Mouse (Mus musculus): ENCODE data around the gene Ppp4r1.

The Ppp4r1 gene

DNA sequence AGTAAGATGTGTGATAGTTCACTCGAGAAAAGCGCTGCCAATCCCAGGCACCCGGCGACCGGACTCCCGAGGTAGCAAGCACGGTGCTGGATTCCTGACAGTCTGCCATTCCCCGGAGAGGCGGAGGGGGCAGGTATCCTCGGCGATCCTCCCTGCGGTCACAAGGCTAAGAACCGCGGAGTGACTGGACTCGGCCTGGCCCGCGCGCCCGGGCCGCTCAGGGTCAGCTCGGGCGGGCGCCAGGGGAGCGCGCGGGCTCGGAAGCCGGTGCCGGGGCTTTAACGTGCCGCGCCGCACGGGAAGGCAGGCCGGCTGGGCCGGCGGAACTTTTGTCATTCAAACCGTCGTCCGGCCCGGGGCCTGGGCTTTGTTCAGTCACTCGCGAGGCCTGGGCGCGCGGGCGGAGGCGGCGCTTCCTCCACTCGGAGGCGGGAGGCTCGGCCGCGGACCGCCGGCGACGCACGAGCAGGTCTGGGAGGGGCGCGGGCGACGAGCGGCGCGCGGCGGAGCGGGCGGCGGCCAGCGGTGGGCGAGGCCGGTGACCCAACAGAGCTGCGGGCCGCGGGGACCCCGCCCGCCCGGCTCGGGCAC is at the start of gene Ppp4r1:
Gene Ppp4r1 (plus strand): TSS at position 23 of the 591 bp plus-strand sequence.
- DNase-seq = peak; percentile 75

DNA sequence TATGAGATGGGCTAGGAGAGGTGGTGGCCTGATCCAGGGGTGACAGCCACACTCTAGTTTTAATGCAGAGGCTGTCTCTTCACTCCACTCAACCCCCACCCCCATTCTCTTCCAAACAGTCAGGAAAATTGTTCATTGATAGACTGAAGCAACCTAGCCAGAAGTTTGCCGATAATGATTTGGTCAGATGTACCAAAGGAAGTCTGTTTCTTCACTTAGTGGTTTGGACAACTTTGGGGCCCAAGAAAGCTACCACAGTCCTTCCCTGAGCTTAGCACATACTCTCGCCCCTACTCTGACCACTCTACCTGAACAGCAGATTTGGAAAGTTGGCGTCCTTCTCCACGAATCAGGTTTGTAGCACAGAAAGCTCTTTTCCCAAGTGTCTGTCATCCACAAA is 49.7 kb upstream of the Ppp4r1 start:
- DNase-seq = no peak

DNA sequence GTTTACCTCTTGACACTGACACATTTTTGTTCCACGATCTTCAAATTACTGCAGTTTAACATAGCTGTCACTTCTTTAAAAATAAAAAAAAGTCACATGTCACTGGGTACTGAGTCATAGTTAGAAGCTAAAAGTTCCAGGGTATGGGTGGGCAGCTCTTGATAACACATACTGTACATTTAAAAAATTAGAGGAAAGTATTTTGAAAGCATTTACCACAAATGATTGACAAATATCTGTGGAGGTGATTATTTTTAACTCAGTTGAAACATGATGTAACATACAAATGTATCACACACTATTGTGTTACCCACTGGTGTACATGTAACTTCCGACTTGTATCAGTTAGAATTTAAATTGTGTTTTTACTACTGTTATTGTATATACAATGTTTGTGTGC is 47.3 kb upstream of the Ppp4r1 start:
- DNase-seq = no peak

DNA sequence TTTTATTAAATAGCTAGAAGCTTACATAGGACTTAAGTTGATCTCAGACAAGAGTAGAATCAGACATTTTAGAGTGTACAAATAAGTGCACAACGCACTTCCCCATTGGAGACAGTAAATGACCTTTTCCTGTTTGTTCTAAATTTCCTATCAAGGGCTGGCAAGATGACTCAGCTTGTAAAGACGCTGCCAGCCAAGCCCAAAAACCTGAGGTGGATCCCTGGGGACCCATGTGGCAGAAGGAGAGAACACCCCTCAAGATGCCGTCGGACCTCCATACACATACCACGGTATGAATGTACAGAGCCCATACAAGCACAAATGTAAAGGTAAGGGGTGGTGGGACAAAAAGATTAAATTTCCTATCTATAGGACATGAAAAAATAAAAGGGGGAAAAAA is 45.2 kb upstream of the Ppp4r1 start:
- no peak for DNase-seq

DNA sequence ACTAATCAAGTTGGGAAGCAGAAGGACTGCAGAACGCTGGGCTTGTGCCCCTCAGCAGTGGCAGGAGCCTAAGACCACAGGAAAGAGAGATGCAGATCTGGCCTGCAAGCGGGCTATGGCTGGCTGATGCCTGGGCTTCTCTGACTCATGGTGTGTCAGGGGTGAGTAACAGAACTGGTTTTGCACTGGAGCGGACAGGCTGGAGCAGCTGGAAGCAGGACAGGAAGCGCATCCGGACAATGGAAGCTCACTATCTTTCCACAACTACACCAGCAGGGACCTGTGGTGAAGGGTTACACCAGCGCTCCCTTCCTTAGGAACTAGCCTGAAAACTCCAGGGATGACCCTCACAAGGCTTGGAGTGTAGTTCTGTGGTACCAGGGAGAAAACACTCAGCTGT is 44.8 kb upstream of the Ppp4r1 start:
- no peak for DNase-seq

DNA sequence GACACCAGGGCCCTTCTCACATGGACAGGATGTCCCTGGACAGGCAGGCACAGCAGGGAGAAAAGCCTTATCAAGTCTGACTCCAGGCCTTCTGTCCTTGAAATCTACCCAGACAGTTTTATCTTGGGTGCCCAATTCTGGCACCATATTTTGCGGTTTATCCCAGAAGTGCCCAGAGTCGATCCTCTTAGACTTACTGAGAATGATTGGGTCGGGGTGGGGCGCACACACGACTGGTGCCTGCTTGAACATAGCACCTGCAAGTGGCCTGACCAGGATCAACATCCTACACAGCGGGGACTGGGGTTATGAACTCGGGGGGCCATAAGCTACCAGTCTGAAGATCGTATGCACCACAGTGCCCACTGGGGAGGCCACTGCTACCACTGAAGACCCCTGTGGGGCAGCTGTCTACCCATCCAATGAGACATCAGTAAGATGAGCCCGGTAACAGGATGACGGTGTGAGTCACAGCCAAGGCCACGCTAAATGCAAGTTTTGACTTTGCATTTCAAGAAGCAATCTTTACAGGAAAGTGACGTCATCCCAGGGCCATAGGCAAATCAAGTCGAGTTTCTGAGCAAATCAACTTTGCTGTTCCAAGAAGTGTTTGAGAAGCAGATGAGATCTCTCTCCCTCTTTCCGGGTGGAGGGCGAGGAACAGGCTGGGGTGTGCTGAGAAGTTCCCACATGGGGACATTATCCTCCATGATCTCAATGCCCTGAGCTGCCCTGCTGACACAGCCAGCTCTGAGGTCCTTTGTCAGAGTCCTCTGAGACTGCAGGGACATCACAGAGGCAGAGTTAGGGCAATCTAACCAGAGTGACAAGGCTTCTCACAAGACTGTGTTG is 42.3 kb upstream of the Ppp4r1 start:
- DNase-seq = no peak

DNA sequence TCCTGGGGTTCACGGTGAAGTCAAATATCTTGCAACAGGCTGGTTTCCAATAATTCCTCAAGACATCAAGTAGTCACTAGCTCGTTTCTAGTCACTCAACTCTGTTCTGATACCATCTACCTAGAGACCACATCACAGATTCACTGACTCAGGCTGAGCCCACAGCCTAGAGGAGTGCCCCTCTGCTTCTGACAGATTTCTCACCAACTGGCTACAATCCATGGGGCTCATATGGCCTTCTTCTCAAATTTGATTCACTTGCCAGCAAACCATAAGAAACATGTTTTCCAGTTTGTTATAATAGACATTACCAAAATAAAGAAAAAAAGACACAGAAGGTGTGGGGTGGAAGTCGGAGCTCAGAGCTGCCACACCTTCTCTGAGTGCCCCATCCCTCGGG is 40.8 kb upstream of the Ppp4r1 start:
- DNase-seq = no peak

DNA sequence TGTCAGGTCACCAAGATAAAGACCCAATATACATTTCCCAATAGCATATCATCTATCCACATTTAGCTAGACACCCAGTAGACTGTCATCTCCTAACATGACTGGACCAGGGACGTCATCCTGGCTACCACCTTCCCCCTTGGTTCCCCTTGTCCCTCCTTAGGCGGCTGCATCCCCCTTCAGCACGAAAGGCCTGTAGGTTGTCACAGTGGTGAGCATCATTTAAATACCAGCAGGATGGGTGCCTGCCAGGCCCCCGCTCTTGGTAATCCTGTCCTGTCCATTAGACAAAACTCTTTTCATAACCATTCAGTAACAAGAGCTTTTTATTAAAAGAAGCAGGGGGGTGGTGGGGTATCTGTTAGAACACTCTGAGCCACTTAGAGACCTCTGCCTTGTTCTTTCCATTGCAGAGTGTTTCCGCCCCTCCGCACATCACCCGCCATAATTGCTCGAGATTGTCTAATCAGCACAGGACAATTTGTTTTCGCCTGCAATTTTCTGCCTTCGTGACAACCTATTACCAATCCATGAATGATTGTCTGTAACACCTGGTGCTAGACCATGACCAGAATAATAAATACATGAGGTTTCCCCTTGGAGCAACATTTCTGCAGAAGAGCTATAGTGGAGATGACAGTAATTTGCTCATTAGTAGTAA is 40.0 kb upstream of the Ppp4r1 start:
- no peak for DNase-seq

DNA sequence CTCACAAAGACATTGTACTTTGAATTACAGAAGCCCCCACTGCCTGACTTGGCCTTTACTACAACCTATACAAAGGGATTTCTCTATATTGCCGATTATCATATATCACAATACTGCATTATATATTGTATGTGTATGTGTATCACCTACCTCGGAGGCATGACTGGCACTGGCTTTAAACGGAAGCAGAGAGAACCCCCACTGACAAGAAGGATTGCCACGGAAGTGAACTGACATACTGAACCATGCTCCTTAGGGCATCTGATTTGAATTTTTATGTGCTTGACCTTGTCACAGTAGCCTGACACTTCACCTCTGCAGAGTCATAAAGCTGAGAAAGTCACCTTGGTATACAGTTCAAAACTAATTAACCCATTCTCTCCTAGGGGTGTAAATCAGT is 39.4 kb upstream of the Ppp4r1 start:
- no peak for DNase-seq

DNA sequence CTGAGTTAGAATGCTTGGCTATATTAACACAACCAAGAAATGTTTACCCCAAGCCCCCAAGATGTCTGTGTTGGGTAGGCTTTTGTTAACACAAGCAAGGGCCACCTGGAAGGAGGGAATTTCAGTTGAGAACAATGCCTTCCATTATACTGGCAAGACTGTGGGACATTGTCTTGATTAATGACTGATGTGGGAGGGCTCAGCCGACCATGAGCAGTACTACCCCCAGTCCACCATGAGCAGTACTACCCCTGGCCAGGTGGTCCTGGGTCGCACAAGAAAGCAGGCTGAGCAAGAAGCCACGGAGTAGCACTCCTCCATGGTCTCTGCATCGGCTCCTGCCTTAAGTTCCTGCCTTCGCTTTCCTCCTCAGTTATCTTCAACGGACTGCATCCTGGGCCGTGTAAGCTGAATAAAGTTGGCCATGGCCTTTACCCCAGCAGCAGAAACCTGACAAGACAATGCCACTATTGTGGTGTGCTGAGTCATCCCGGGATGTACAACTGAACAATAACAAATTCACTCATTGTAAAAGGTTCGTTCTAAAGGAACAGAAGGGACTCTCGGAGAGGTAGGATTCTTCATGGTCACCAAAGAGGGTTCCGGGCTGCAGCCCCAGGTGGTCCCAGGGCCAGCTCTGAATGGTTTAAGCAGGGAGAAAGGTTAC is 38.6 kb upstream of the Ppp4r1 start:
- DNase-seq = no peak

DNA sequence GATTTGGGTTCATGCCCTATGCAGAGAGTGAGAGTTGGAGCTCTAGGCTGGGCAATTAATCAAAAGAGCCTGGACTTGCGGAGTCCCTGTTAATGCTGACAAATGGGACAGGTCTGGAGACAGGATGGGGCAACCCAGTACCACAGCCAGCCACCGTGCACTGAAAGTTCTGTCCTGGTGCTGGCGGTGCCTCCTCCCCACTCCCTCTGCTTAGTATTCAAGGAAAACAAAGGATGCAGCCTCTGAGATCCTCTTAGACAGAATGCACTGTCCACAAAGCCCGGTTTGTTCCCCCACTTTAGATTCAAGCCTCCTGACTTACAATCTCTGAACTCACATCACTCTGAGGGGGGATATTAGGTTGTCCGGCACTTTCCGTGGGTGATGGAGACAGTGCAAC is 36.1 kb upstream of the Ppp4r1 start:
- no peak for DNase-seq

DNA sequence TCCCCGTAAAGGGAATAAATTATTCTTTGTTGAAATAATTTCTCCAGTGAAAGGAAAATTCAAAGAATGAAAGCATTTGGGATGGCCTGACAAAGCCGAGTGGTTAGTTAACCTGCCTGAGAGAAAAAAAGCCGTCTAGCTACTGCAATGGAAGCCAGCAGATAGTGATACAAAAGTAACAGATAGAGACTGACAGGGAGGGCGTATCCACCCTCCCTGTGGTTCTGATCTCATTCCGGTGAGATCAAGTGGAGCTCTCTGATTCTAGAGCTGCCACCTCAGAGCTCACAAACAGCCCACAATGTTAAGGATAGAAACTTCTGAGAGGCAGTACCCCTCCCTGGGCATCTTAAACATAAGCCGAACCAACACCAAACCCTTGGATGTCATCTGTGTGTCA is 33.4 kb upstream of the Ppp4r1 start:
- no peak for DNase-seq

DNA sequence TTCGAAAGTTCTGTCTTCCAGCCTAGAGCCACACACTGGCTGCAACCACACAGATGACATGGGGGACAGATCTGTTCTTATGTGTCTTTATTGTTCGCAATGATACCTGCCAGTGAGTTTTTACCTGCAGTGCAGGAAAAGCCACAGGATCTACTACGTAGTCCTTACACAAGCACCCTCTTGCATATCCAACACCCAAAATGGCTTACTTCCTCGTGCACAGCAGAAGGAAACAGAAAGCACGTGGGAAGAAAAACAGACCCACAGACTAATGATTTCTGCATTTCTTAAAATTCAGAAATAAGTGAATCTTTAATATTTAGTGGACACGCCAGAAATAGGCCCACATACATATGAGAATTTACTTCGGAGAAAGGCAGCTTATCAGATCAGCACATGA is 32.6 kb upstream of the Ppp4r1 start:
- no peak for DNase-seq

DNA sequence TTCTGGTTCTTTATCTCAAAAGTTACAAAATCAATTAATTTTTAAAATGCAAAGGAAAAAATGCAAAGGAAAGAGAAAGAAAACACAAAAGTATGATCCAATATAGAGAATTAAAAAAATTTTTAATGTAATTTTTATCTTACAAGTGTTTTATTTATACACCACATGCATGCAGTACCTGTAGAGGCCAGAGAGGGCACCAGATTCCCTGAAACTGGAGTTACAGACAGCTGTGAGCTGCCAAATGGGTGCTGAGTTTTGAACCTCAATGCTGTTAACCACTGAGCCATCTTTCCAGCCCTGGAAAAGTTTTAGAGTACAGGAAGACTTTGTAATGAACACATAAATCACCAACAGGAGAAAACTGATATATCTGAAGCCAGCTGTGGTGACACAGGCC is 32.1 kb upstream of the Ppp4r1 start:
- peak; percentile 26 for DNase-seq

DNA sequence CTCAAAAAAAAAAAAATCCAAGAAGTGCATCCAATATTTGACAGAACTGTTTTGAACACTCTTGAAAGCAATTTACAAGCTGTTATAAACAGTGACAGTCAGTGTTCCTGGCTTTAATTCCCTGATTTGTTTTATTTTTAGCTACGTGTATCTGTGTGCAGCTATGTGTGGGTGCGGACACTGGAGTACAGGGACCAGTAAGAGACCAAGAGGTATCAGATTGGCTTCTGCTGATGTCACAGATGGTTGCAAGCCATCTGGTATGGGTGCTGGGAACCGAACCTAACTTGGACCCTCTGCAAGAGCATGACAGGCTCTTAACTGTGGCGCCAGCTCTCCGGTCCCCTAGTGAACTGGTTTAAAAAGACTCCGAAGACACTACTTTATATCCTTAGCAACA is 29.2 kb upstream of the Ppp4r1 start:
- no peak for DNase-seq

DNA sequence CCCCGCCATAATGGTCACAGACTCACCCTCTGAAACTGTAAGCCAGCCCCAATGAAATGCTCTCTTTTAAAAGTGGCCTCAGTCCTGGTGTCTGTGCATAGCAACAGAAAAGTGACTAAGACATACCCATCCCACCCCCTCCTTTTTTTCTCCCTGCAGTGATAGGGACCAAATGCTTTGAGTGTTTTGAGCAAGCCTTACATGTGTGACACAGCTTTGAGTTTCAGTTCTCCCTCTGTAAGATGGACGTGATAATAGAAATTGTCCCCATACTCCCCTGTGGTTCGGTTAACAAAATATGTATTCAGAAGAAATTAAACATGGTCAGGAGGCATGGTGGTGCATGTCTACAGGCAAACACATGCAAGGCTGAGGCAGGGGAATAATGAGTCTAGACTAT is 26.5 kb upstream of the Ppp4r1 start:
- DNase-seq = no peak

DNA sequence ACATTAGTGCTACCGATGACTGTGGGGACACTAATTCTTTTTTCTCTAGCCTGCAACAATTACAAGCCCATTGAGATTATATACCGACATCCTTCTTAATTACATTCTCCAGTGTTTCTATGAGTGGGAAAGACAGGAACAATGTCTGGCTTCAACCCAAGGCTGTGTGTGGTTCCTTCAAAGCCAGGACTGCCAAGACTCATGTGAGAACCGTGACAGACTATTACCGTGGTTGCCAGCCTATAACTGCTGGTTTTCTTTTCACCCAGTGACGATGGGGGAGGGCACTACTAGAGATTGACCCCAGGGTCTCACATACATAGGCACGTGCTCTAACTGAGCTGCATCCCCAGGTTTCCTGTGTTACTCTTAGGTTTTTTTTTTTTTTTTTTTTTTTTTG is 25.2 kb upstream of the Ppp4r1 start:
- DNase-seq = no peak

DNA sequence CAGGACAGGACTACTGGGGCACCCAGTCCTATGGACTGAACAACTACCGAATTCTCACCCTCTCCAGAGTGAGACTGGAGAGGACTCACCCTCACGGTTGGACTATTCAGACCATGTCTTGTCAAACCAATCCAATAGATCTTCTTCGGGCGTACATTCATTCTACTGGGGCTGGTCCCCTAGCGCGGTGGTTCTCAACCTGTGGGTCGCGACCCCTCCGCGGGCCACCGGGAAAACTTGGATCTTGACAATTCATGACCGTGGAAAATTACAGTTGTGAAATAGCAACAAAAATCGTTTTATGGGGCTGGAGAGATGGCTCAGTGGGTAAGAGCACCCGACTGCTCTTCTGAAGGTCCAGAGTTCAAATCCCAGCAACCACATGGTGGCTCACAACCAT is 19.2 kb upstream of the Ppp4r1 start:
- DNase-seq = no peak

DNA sequence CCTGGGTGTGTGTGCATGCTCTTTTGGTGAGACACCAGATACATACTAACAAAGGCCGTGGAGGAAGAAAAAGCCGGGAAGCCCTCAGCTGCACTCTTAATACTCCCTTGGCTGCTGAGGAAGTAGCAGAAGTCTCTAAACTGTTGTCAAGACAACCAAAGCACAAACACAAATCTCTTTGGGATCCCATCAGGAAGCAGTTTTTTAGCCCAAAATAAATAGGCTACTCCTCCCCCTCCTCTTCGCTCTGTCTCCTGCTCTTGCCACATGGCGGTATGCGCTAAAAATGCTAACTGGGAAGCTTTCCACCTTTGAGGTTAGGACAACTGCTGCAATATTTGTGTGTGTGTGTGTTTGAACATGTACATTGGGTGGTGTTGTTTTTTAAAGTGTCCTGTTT is 13.9 kb upstream of the Ppp4r1 start:
- no peak for DNase-seq

DNA sequence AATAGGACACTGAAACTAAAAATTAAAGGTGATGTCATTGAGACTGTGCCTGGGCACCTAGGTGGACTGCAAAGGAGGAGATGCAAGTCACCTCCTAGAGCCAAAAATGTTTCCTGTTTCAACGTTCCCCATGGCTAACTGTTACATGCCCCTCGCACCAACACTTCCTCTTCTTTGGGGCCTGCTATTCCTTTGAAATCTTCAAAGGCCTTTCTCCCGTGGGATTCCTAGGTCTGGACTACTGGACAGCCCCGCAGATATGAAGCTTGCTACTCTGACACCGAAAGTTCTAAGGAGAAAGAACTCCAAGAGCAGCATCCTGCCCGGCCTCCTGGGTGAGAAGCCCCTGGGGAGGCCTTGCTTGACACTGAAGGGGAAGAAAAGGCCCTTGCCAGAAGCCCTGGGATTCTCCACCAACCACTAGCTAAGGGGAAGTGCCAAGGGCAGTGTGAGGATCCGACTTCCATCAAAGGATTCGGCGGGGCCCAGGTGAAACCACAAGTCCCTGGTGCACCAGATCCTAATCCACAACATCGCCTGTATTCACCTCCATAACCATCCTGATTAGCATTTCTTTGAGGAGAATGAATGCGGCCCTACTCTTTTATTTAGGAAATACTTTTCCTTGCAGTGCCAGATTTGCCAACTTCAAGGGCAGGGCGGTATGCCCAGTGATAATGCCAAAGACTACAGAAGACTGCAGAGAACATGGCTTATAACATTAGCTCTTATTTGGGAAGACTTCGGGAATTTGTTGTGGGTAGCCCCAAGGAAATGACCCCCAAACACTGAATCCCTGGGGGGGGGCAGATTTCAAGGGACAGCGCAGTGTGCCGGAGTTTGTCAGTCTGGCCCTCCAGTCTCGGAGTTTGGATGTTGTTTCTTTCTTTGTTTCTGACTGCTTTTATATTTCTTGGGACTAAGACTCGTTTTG is 11.1 kb upstream of the Ppp4r1 start:
- no peak for DNase-seq

DNA sequence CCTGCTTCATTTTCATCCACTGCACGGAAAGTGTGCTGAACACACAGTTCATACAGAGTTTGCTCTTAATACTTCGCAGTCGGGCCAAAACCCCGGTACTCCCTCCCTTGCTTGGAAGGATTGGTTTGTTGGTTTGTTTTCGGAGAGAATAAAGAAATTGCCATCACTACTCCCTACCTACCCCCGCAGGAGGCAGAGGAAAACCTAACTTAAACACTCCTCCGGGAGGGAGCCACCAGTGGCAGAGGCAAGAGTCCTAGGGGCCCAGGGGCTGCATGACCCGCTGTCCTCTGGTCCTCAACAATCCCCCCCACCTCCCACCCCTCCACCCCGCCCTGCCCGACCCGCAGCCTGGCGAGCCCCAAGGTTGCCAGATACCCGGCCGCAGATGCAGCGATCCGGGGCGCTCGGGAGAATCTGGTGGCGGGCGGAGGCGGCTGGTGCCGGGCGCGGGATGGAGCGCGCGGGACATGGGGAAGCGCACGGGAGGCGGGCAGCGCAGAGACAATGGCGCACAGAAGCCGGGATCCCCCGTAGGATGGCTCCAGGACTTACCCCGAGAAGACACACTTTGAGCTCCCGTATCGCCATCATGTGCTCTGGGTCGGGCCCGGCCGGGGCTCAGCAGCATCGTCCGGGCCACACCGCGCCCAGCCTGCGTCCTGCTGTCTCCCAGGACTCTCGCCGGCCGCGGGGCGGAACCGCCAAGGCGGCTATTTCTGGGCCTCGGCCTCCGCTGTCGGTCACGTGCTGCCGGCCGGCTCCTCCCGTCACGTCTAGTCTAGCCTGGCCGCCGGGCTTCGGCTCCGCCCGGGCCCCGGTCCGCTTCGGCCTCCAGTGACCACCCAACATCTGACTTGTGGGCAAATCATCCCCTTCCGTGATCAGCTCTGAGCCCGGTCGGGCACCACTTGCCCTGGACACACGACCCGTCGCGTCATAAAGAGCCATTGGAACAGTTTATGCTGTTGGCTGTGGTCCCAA is 10.1 kb upstream of the Ppp4r1 start, which contains the start of gene Rab31:
Gene Rab31 (minus strand): TSS at position 802 of the 984 bp plus-strand sequence.
- DNase-seq = no peak
